Mouse (Mus musculus): ENCODE results near the gene Olfr391-ps.

DNA sequence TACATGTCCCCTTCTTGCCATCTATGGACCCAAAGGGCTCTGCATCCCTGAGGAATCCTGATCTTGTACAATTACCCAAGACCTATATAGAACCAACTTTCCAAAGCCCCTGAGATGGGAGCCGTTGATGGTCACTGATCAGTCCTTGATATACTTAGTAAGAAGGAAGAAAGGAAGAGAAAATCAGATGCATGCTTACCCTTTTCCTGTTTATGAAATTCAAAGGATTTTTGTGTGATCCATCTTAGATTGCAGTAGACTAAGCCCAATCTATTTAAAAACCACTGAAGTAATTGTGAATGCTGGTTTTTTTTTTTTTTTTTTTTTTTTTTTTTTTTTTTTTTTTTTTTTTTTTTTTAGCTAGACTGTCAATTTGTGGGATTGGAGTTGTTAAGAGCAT, 22.2 kb downstream of the Olfr391-ps start, which contains the start of gene Olfr389:
- TF ChIP-seq CTCF (IDR thresholded peaks at IDR 0.05) (no peak), EP300 (IDR thresholded peaks at IDR 0.05) (no peak)

Measured in lung, postnatal 0 days (tissue).